Mouse (Mus musculus): ENCODE measurements around the gene Fgfr2. TPM values are rescaled to one million over a fixed set of nuclear protein-coding genes. Genes with fewer than 3 reads are reported as not detected.
A peak's percentile ranks its signal among the peaks of the same experiment; 100 is the strongest.

Fgfr2 gene
- polyA plus RNA-seq, 1 experiment from 2014 or later: 137 TPM

- peak overlapping the region; percentile 1; the same call in 1 of the 2 replicates for H3K27ac ChIP-seq (replicated peaks)
- 66% methylated on average over 17 of the region's 17 CpGs for WGBS
- H3K4me1 ChIP-seq: peaks cover 52% of the 10 kb centered on the region
Measured at GRCm38 (mm10) chr7:130221661-130222387, 2901.3 kb downstream of the Fgfr2 start.

DNA sequence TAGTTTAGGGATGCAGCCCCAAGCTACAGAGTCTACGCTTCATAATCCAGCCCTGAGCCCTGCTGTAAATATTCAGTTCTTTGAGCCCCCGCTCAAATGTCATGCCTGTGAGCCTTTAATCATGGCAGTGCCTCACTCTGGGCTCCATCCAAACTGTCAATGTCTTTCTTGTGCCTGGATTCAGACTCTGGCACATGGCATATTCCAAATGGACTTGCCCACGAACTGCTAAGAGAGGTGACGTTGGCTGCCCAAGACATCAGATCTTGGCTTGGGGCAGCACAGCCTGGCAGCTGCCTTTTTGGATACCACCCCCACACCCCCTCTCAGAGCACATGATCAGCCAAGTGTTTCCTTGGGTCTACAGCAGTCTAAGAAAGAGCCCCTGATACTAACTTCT lies 2902.5 kb downstream of the Fgfr2 start:
- Histone ChIP-seq H3K9ac (no peak overlapping the region), H3K4me1 (peaks cover 54% of the 10 kb centered on the region), H3K27ac (replicated peaks) (no peak overlapping the region), H3K4me3 (replicated peaks) (no peak overlapping the region), H3K4me2 (replicated peaks) (no peak overlapping the region), H3K27me3 (no peaks in the 10 kb centered on the region), H3K36me3 (peaks cover 16% of the 10 kb centered on the region; the same call in 1 of the 2 replicates), H3K9me3 (replicated peaks) (no peaks in the 10 kb centered on the region)
- ATAC-seq (ENCODE audit: insufficient number of reproducible peaks, low FRiP score, low TSS enrichment, low read depth): no peak
- 58% methylated on average over 4 of the region's 4 CpGs for WGBS

More at GRCm38 (mm10) chr7:130221661-130222387, 2901.3 kb downstream of the Fgfr2 start:
- Histone ChIP-seq H3K9me3 (replicated peaks) (no peaks in the 10 kb centered on the region), H3K4me3 (replicated peaks) (no peak overlapping the region), H3K27me3 (no peaks in the 10 kb centered on the region), H3K9ac (no peak overlapping the region), H3K4me2 (replicated peaks) (no peak overlapping the region), H3K36me3 (peaks cover 18% of the 10 kb centered on the region; the same call in 1 of the 2 replicates)
- ATAC-seq (ENCODE audit: insufficient number of reproducible peaks, low FRiP score, low TSS enrichment, low read depth): no peak

GRCm38 (mm10) chr7:130219844-130220243 lies 2903.3 kb downstream of the Fgfr2 start:
- Histone ChIP-seq H3K9ac (no peak overlapping the region), H3K4me2 (replicated peaks) (no peak overlapping the region), H3K27ac (replicated peaks) (no peak overlapping the region), H3K4me1 (peaks cover 55% of the 10 kb centered on the region), H3K27me3 (no peaks in the 10 kb centered on the region), H3K4me3 (replicated peaks) (no peak overlapping the region), H3K9me3 (replicated peaks) (no peaks in the 10 kb centered on the region), H3K36me3 (peaks cover 16% of the 10 kb centered on the region; the same call in 1 of the 2 replicates)
- WGBS: 85% methylated on average over 4 of the region's 4 CpGs
- no peak for ATAC-seq (ENCODE audit: insufficient number of reproducible peaks, low FRiP score, low TSS enrichment, low read depth)

- WGBS: 33% methylated on average over 4 of the region's 4 CpGs
- H3K27ac ChIP-seq (replicated peaks): peak overlapping the region; percentile 73; the same call in 1 of the 2 replicates
- H3K27me3 ChIP-seq: no peaks in the 10 kb centered on the region
- no peak overlapping the region for H3K4me2 ChIP-seq (replicated peaks)
- H3K4me3 ChIP-seq (replicated peaks): no peak overlapping the region
- peaks cover 25% of the 10 kb centered on the region; the same call in 1 of the 2 replicates for H3K36me3 ChIP-seq
- H3K9me3 ChIP-seq (replicated peaks): no peaks in the 10 kb centered on the region
- H3K9ac ChIP-seq: no peak overlapping the region
- no peak for ATAC-seq (ENCODE audit: insufficient number of reproducible peaks, low FRiP score, low TSS enrichment, low read depth)
- H3K4me1 ChIP-seq: peaks cover 54% of the 10 kb centered on the region
Measured at GRCm38 (mm10) chr7:130216272-130216671, 2906.9 kb downstream of the Fgfr2 start.

- Histone ChIP-seq H3K36me3 (peaks cover 25% of the 10 kb centered on the region; the same call in 1 of the 2 replicates), H3K9me3 (replicated peaks) (no peaks in the 10 kb centered on the region), H3K4me3 (replicated peaks) (no peak overlapping the region), H3K9ac (no peak overlapping the region), H3K27me3 (no peaks in the 10 kb centered on the region), H3K27ac (replicated peaks) (peak overlapping the region; percentile 73), H3K4me1 (peaks cover 50% of the 10 kb centered on the region), H3K4me2 (replicated peaks) (no peak overlapping the region)
- peak; percentile 75 for ATAC-seq (ENCODE audit: insufficient number of reproducible peaks, low FRiP score, low TSS enrichment, low read depth)
- 40% methylated on average over 21 of the region's 21 CpGs for WGBS
Measured at GRCm38 (mm10) chr7:130215348-130216252, 2907.6 kb downstream of the Fgfr2 start.

- Histone ChIP-seq H3K9ac (no peak overlapping the region), H3K27ac (replicated peaks) (no peak overlapping the region), H3K4me1 (peaks cover 63% of the 10 kb centered on the region), H3K27me3 (no peaks in the 10 kb centered on the region), H3K9me3 (replicated peaks) (no peaks in the 10 kb centered on the region), H3K36me3 (peaks cover 16% of the 10 kb centered on the region; the same call in 1 of the 2 replicates), H3K4me3 (replicated peaks) (no peak overlapping the region), H3K4me2 (replicated peaks) (no peak overlapping the region)
- no peak for ATAC-seq (ENCODE audit: insufficient number of reproducible peaks, low FRiP score, low TSS enrichment, low read depth)
- 63% methylated on average over 5 of the region's 5 CpGs for WGBS
Measured at GRCm38 (mm10) chr7:130213156-130213555, 2910.0 kb downstream of the Fgfr2 start.

GRCm38 (mm10) chr7:130211411-130211810 lies 2911.7 kb downstream of the Fgfr2 start:
- H3K4me2 ChIP-seq (replicated peaks): no peak overlapping the region
- H3K27me3 ChIP-seq: no peaks in the 10 kb centered on the region
- peaks cover 78% of the 10 kb centered on the region for H3K4me1 ChIP-seq
- no peak overlapping the region for H3K9ac ChIP-seq
- ATAC-seq (ENCODE audit: insufficient number of reproducible peaks, low FRiP score, low TSS enrichment, low read depth): no peak
- H3K4me3 ChIP-seq (replicated peaks): no peak overlapping the region
- WGBS: 63% methylated on average over 5 of the region's 5 CpGs
- H3K9me3 ChIP-seq (replicated peaks): no peaks in the 10 kb centered on the region
- no peak overlapping the region for H3K27ac ChIP-seq (replicated peaks)
- H3K36me3 ChIP-seq: peaks cover 15% of the 10 kb centered on the region; the same call in 1 of the 2 replicates

DNA sequence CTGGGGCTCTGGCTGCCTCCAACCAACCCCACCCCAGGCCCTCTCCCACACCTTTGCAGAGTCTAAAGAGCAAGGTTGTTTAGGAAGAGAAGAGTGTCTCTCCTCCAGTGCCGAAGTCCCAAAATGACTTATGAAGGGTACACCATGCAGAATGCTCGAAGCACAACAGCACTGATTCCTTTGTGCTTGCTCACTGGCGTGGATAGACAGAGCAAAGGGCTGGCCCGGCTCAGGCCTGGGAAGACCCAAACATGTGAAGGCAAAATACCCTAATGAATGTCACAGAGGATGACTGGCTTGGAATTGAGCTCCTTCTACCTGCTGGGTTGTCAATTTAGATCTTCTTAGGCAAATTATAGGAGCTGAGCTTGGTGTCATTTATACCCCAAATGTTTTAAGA lies 2914.5 kb downstream of the Fgfr2 start:
- no peaks in the 10 kb centered on the region for H3K27me3 ChIP-seq
- 0 out of 2 replicates have a peak overlapping the region, but pooled peaks have one; percentile 22 for H3K27ac ChIP-seq (replicated peaks)
- ATAC-seq (ENCODE audit: insufficient number of reproducible peaks, low FRiP score, low TSS enrichment, low read depth): no peak
- no peak overlapping the region for H3K4me3 ChIP-seq (replicated peaks)
- H3K4me1 ChIP-seq: peaks cover 81% of the 10 kb centered on the region
- no peak overlapping the region for H3K4me2 ChIP-seq (replicated peaks)
- H3K9ac ChIP-seq: no peak overlapping the region
- WGBS: 84% methylated on average over 4 of the region's 4 CpGs
- no peaks in the 10 kb centered on the region for H3K9me3 ChIP-seq (replicated peaks)
- peaks cover 11% of the 10 kb centered on the region; the same call in 1 of the 2 replicates for H3K36me3 ChIP-seq

DNA sequence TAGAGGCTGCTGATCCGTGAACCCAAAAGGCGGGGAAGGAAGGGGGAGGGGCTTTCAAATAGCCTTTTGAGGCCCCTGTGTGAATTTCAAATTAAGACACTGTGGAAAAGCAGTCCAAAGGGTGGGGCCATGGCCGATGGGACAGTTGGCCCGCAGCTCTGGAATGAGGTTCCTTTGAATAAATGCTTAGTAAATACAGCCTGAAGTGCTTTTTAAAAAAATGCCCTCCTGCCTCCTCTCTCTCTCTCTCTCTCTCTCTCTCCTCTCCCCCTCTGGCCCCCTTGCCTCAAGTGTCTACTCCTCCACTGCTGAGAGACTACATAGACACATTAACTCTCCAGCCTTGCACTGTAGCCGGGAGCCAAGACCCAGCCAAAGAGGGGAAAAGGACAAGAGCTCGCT lies 2917.0 kb downstream of the Fgfr2 start:
- Histone ChIP-seq H3K27me3 (no peaks in the 10 kb centered on the region), H3K4me3 (replicated peaks) (no peak overlapping the region), H3K4me2 (replicated peaks) (0 out of 2 replicates have a peak overlapping the region, but pooled peaks have one; percentile 2), H3K4me1 (peaks cover 64% of the 10 kb centered on the region), H3K27ac (replicated peaks) (peak overlapping the region; percentile 85), H3K9me3 (replicated peaks) (no peaks in the 10 kb centered on the region), H3K9ac (no peak overlapping the region), H3K36me3 (peaks cover 7% of the 10 kb centered on the region; the same call in 1 of the 2 replicates)
- ATAC-seq (ENCODE audit: insufficient number of reproducible peaks, low FRiP score, low TSS enrichment, low read depth): peak; percentile 58
- 24% methylated on average over 6 of the region's 6 CpGs for WGBS

GRCm38 (mm10) chr7:130205140-130205539 lies 2918.0 kb downstream of the Fgfr2 start:
- H3K4me1 ChIP-seq: peaks cover 60% of the 10 kb centered on the region
- H3K9ac ChIP-seq: no peak overlapping the region
- no peak overlapping the region for H3K4me3 ChIP-seq (replicated peaks)
- H3K9me3 ChIP-seq (replicated peaks): no peaks in the 10 kb centered on the region
- peak overlapping the region; percentile 85 for H3K27ac ChIP-seq (replicated peaks)
- no peak overlapping the region for H3K4me2 ChIP-seq (replicated peaks)
- peaks cover 12% of the 10 kb centered on the region; the same call in 1 of the 2 replicates for H3K36me3 ChIP-seq
- 33% methylated on average over 7 of the region's 7 CpGs for WGBS
- H3K27me3 ChIP-seq: no peaks in the 10 kb centered on the region
- no peak for ATAC-seq (ENCODE audit: insufficient number of reproducible peaks, low FRiP score, low TSS enrichment, low read depth)

DNA sequence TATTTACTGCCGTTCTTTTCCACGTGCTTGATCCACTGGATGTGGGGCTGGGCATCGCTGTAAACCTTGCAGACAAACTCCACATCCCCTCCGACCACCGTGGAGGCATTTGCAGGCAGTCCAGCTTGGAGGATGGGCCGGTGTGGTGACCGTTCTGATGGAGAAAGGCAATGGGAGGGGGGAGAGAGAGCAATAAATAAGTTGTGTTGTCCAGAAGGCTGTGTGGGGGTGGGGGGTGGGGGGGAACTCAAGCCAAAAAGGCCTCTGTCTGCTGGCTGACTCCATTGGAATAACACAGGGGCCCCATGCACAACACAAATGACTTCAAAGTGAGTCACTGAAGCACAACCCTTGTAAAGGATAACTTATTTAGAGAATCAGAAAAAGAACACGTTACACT lies 2922.1 kb downstream of the Fgfr2 start:
- Histone ChIP-seq H3K27me3 (no peaks in the 10 kb centered on the region), H3K4me2 (replicated peaks) (no peak overlapping the region), H3K9ac (no peak overlapping the region), H3K36me3 (peaks cover 34% of the 10 kb centered on the region), H3K27ac (replicated peaks) (no peak overlapping the region), H3K9me3 (replicated peaks) (no peaks in the 10 kb centered on the region), H3K4me1 (peaks cover 22% of the 10 kb centered on the region), H3K4me3 (replicated peaks) (no peak overlapping the region)
- ATAC-seq (ENCODE audit: insufficient number of reproducible peaks, low FRiP score, low TSS enrichment, low read depth): no peak
- WGBS: 79% methylated on average over 8 of the region's 8 CpGs

Data from embryonic facial prominence, embryonic 15.5 days (tissue).